Mouse (Mus musculus) forebrain, embryonic 16.5 days (tissue): Measurements from ENCODE around the gene Ddx56. TPM values are rescaled to one million over a fixed set of nuclear protein-coding genes. Genes with fewer than 3 reads are reported as not detected.

Experiments
- polyA plus RNA-seq: library from polyadenylated mRNA; unstranded; fragments of >200 nt; fragmentation: Nextera tagmentation; extraction: Ambion mirVana; gene quantifications from 2 replicates; pipeline ENCODE4 v1.2.1, GENCODE M21; 2015

Ddx56 gene
- polyA plus RNA-seq, 1 experiment from 2014 or later: 86.8 TPM

Other genes starting within 250 kb of the Ddx56 start
- 163 and 171 TPM in 2 replicates for gene Camk2b, start 201.4 kb downstream of the Ddx56 start, polyA plus RNA-seq
- 0.21 and 0.84 TPM in 2 replicates for gene A730071L15Rik, start 67.7 kb downstream of the Ddx56 start, polyA plus RNA-seq
- gene Nudcd3, start 67.4 kb downstream of the Ddx56 start, polyA plus RNA-seq: 78.4 and 82.1 TPM in 2 replicates
- gene Npc1l1, start 37.6 kb downstream of the Ddx56 start, polyA plus RNA-seq: 0.08 TPM in 1 of 2 replicates, not detected in the other
- 157 and 163 TPM in 2 replicates for gene Tmed4, start 7.1 kb upstream of the Ddx56 start, polyA plus RNA-seq
- gene Ogdh, start 23.9 kb upstream of the Ddx56 start, polyA plus RNA-seq: 99.5 and 99.6 TPM in 2 replicates
- gene Zmiz2, start 121.3 kb upstream of the Ddx56 start, polyA plus RNA-seq: 36.7 and 40.4 TPM in 2 replicates
- 3,622 and 3,688 TPM in 2 replicates for gene Ppia, start 147.7 kb upstream of the Ddx56 start, polyA plus RNA-seq
- gene H2afv, start 176.7 kb upstream of the Ddx56 start, polyA plus RNA-seq: 438 and 507 TPM in 2 replicates
- gene Purb, start 208.1 kb upstream of the Ddx56 start, polyA plus RNA-seq: 14.4 and 16.7 TPM in 2 replicates